Mouse (Mus musculus) adrenal gland, adult 18-20 months (tissue): Measurements from ENCODE around the gene Nlrp1a. TPM values are rescaled to one million over a fixed set of nuclear protein-coding genes. Genes with fewer than 3 reads are reported as not detected.

Experiments
- DNase-seq, 2 experiments: peaks; one replicate each; pipeline ENCODE4 v3.0.0; 2021 to 2022; ENCODE audit warnings: low spot score in 2 of 2
- long read RNA-seq, 2 experiments: library from polyadenylated mRNA; stranded (forward); transcript quantifications; one replicate each; pipeline ENCODE4 v2.0.0; 2021
- total RNA-seq, 2 experiments: library from RNA; stranded (reverse); gene quantifications; 1 replicate in 1 of 2; 2 replicates in 1 of 2; pipeline ENCODE4 v1.2.3; 2021

Gene Nlrp1a
- 1 to 10 TPM; 1.4 to 1.5 TPM for total RNA-seq
- long read RNA-seq, experiment 1: 0 reads
- long read RNA-seq, experiment 2: 0 reads

DNA sequence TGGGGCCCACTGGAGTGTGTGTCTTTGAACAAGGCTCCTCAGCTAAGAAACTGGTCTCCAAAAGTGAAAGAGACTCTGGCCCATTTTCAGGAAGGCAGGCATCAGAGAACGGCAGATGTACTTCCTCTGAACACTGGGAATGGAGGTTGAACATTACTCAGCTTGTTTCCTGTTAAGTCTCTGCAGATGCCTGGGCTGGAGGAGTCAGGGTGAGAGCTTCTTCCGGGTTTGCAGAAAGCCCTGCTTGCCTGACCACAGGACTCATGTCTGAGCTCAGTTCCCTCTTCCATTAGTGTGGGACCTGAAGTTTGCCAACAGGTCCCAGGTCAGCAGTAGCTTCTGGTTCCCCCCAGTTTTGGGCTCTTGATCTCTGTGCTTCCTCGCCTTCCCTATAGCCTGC lies at the start of gene Nlrp1a:
TSS of gene Nlrp1a (minus strand) at position 44 of the 400 bp plus-strand sequence.
- DNase-seq: no peak

DNA sequence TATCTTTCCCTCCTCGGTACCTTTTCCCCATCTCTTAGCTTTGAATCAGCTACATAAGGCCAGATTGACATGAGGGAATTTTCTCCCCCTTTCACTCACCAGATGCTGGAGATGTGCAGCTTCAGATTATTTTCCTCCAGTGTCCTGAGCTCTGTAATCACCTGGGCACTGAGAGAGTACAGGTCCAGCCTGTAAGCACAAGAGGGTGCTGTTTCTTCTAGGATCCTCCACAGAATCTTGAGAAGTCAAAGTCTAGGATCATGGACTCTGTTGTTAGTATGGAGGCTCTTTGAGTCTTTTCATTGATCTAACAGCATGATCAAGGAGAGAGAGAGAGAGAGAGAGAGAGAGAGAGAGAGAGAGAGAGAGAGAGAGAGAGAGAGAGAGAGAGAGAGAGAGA lies 25.1 kb upstream of the Nlrp1a start:
- DNase-seq: no peak

- DNase-seq: no peak
Measured at GRCm38 (mm10) chr11:71164139-71164538, 19.6 kb upstream of the Nlrp1a start.

DNA sequence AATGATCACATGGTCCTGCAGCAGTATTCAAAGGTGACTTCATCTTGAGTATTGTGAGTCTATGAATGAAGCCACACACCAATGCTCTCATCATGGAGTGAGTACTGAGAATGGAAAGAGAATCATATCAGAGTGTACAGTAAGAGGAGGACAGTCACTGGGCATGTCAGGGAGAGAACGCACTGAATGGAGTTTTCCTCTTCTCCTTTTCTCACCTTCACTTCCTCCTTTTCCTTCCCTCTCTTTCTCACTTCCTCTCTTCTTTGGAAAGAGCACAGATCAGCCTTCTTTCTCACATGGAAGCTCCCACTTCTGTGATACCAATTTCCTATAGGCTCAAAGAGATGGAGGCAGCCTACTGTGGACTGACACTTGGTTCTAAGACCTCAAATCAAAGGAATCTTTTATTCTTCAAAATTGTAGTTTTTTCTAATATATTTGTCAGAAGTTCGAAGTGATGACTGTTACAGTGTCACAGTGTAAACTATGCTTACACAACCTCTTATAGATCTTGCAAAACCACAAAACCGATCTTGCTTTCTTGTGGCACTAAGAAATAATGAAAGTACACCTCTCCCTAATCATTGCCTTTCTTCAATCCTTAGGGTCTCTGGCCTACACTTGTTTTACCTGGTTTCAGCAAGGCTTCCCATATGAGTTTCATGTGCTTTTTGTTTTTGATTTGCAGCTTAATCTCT lies 15.1 kb upstream of the Nlrp1a start:
- DNase-seq: no peak

DNA sequence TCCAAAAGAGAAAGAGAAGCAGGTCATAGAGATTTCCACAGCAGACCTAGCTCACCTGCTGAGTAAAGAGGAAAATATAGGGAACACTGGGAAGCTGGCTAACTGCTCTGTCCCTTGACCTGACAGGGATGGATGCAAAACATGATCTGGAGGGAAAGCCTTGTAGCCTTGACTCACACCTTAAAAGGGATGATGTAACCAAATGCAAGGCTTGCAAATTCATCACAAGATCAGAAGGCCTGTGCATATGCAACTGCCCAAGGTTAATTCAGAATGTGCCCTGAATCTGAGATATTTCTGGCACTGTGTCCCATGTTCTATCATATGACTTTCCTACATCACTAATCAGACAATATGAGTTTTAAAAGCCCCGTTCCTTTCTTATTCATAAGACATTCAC lies 10.8 kb upstream of the Nlrp1a start:
- DNase-seq: no peak

DNA sequence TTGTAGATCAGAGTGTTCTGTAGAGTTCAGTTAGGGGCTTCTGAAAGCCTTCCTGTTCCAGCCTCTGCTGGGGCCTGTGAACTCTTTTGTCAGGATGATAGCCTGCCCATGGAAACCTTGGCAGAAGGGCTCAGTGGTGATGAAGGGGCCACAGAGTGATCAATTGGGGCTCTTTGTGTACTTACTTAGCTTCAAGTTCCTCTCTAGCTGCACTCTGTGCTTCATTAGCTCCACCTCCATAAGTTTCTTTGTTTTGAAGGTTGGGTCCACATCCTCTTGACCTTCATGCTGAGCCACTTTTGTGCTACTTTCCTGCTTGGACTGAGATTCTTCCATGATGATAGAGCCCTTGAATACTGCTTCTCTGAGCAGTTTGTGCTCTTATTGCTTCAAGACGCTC lies 2.5 kb downstream of the Nlrp1a start:
- no peak for DNase-seq

- DNase-seq: no peak
Measured at GRCm38 (mm10) chr11:71107128-71107527, 37.4 kb downstream of the Nlrp1a start.

DNA sequence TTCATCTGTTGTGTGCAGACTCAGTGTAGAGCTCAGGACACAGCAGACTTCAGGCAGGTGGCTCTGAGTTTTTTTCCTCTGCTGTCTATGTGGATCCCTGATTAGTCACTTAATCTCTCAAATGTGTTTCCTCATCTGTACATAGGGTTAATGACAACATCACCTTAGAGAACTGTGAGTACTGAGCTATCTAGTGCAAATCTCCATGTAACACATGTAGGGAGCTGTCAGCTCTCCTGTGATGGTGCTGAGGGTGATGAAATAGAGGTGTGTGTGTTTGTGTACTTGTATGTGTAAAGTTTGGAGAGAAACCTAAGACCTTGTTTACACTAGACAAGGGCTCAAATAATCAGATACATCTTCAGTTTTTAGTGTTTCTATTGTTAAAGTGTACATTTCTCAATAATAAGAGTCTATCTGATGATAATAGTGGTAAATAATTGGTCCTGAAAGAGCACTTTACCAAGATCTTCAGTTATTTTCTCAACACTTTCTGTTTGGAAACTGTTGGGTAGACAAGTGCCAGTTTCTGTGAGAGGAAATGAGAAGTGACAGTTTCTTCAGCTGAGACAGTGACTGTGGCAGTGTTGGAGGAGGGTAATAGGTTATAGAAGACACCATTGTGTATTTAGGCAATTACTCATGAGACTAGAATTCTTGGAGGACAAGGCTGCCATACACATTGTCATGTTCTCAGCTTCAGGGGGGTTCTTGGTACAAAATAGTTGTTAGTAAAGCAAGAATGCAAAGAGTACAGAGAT lies 38.1 kb downstream of the Nlrp1a start:
- no peak for DNase-seq

- no peak for DNase-seq
Measured at GRCm38 (mm10) chr11:71103931-71104330, 40.6 kb downstream of the Nlrp1a start.

DNA sequence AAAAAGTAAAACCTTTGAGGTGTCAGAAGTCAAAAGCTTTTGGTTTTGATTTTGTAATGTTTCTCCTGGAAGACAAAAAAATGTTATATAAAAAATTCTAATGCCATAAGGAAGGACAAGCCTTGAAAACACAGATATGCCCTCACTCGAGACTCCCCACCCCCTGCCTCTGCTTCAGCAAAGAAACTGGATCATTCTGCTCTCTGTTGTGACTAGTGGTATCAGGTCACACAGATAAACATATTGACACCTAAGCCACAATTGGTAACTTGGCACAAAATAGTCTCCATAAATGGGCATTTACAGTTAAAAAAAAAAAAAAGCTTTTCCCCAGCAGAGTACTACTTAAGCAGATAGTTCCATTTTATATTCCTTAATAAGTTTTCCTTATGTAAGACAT lies 68.2 kb downstream of the Nlrp1a start:
- no peak for DNase-seq

DNA sequence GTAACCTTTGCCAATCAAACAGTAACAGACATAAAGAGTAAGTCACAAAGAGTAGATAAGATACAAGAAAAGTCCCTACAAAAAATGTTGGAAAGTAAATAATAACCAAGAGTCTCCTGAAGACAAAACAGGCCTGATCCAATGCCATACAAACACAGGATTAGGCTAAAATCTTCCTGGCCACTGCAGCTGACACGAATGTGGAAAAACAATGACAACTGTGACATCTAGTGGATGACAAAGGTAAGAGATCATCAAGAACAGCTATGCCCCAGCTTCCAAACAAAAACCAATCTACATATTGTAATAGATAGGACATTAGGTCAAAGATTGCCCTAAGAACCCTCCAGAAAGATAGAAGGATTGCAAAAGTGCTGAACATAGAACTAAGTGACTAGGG lies 92.0 kb downstream of the Nlrp1a start:
- no peak for DNase-seq

Other genes with a start within 250 kb of the Nlrp1a start
- 10 to 100 TPM; 54.9 to 55.6 TPM for gene Nup88, start 174.7 kb downstream of the Nlrp1a start, total RNA-seq
- gene Rpain, start 174.5 kb downstream of the Nlrp1a start, total RNA-seq: 10 to 100 TPM; 24.5 to 28.7 TPM
- gene C1qbp, start 161.7 kb downstream of the Nlrp1a start, total RNA-seq: 100 to 1,000 TPM; 195 to 219 TPM
- 10 to 100 TPM; 27.8 to 31.7 TPM for gene Dhx33, start 140.3 kb downstream of the Nlrp1a start, total RNA-seq
- gene Mis12, start 125.1 kb downstream of the Nlrp1a start, total RNA-seq: 10 to 100 TPM; 17.7 to 19.2 TPM
- gene Derl2, start 124.9 kb downstream of the Nlrp1a start, total RNA-seq: 10 to 100 TPM; 66.2 to 89.5 TPM
- 10 to 100 TPM; 12.2 to 13.2 TPM for gene 6330403K07Rik, start 111.2 kb downstream of the Nlrp1a start, total RNA-seq
- gene Nlrp1b, start 86.0 kb upstream of the Nlrp1a start, total RNA-seq: under 1 TPM; 0.27 to 0.58 TPM